Mouse (Mus musculus): Measurements from ENCODE around the gene Ccdc187.

GRCm38 (mm10) chr2:26198488-26198887 lies 95.9 kb downstream of the Ccdc187 start:
- TF ChIP-seq GATA1 (IDR thresholded peaks at IDR 0.05; ENCODE audit: borderline replicate concordance, low read length) (no peak), FLI1 (IDR thresholded peaks at IDR 0.05; ENCODE audit: low read length) (no peak)

All from megakaryocyte, embryonic 14.5 days (primary cell).